Mouse (Mus musculus) hindbrain, embryonic 10.5 days (tissue): ENCODE data around the gene Sorcs3. TPM values are rescaled to one million over a fixed set of nuclear protein-coding genes. Genes with fewer than 3 reads are reported as not detected.

Source experiments
- DNase-seq: peaks from one replicate; pipeline ENCODE4 v3.0.0-alpha.2; 2017; ENCODE audit warnings: low spot score
- H3K27ac ChIP-seq: fragments of 300-500 bp; sonication (generic); 2 replicates; pipeline ENCODE4 v1.5.1; 2016; ENCODE audit warnings: mild to moderate bottlenecking, moderate library complexity
- H3K27me3 ChIP-seq: fragments of 300-500 bp; sonication (generic); 2 replicates; pipeline ENCODE4 v1.6.1; 2016; ENCODE audit warnings: mild to moderate bottlenecking; ENCODE audit not compliant: poor library complexity, insufficient read depth, severe bottlenecking
- H3K36me3 ChIP-seq: fragments of 300-500 bp; sonication (generic); 2 replicates; pipeline ENCODE4 v1.6.1; 2016; ENCODE audit warnings: mild to moderate bottlenecking, moderate library complexity
- H3K4me1 ChIP-seq: fragments of 300-500 bp; sonication (generic); replicated peaks from 2 replicates; pipeline ENCODE4 v1.6.1; 2016; ENCODE audit warnings: mild to moderate bottlenecking
- H3K4me3 ChIP-seq: fragments of 300-500 bp; sonication (generic); 2 replicates; pipeline ENCODE4 v1.5.1; 2016; ENCODE audit warnings: mild to moderate bottlenecking, moderate library complexity
- H3K9me3 ChIP-seq: fragments of 300-500 bp; sonication (generic); 2 replicates; pipeline ENCODE4 v1.6.1; 2016; ENCODE audit warnings: mild to moderate bottlenecking, moderate library complexity
- WGBS: fragments of 180-500 bp; shearing (Covaris S2); methylation state at CpG from one replicate; pipeline ENCODE4 v1.1.7; 2016; 5-methylcytosine and 5-hydroxymethylcytosine counted together
- polyA plus RNA-seq: library from polyadenylated mRNA; unstranded; fragments of >200 nt; fragmentation: Nextera tagmentation; extraction: Ambion mirVana; gene quantifications from 2 replicates; pipeline ENCODE4 v1.2.1, GENCODE M21; 2016

Sorcs3 gene
- polyA plus RNA-seq, 1 experiment from 2014 or later, result 3.1 TPM

DNA sequence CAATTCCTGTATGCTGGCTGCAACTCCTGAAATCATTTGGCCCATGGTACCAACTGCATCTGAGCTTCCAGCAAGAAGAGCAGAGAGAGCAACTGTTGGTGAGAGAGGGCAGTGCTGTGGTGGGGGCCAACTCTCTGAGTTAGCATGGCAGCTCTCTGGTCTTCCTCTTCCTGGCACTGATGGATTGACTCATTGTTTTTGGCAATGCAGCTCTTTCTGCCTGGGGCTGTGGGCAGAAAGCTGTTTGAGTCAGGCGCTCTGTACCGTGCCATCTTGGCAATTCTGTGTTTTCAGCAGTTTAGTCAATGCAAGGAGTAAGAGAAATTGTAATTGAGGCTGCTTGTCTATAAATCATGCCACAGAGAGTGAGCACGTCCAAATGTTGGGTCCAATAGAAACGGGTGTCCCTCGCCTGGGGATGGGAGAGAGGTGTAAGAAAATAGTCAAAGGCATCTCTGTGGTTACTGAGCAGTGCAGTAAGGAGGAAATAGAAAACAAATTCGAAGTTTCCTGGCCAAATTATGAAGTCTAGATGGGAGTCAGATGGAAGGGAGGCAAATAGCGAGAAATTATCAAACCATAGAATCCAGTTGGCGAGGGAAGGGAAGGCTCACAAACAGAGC is 379.2 kb downstream of the Sorcs3 start:
- H3K9me3 ChIP-seq, result no peaks in the 10 kb centered on the region
- no peak overlapping the region for H3K4me3 ChIP-seq
- no peaks in the 10 kb centered on the region for H3K27me3 ChIP-seq
- H3K27ac ChIP-seq, result no peak overlapping the region
- no peaks in the 10 kb centered on the region for H3K4me1 ChIP-seq
- no peaks in the 10 kb centered on the region for H3K36me3 ChIP-seq
- no peak for DNase-seq
- WGBS, result 81% methylated on average over 8 of the region's 8 CpGs

DNA sequence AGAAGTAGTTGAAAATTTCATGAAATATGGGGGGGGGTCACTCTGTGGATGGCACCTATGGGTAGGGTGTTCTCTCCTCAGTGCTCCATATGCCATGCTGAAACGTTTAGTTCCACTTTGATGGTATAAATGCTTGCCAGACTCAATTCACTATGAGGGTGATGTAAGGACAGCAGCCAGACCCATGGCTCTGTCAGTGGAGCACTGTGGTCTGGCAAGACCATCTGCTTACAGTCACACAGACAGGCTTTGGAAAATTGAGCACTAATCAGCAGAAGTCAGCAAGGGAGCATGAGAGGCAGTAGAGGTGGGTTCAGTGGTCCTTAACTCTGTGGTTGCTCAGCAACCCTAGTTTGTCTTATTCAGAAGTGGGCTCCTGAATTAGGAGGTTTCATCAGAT is 411.1 kb downstream of the Sorcs3 start:
- WGBS, result 50% methylated on average over 1 of the region's 1 CpGs

DNA sequence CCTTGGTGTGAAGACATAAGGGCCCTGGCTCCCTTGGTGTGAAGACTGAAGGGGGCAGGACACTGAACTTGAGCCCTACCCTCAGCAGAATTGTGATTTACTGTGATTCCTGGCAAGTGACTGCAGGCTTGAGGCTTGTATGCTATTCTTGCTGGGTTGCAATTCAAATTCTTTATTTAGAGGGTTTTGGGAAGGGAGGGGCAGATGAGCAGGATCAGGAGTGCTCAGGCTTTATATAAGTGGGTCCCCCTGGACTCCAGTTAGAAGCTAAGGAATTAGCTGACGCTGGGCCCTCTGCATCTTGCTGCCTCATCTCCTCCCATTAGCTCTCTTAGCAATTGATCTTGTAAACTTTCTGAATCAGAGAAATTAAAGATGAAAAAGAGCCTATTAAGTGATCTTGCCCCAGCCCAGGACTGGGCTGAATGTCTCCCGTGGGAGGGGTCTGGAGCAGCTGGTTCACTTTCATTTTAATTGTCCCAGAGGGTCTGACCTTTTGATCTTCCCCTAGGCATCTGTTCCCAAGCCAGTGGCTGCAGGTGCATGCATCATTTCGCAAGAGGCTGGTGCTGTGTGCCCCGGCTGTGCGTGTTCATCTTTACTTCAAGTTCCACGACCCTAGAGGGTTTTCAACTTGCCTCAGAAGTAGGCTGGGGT is 425.0 kb downstream of the Sorcs3 start:
- peaks cover 12% of the 10 kb centered on the region for H3K4me1 ChIP-seq
- 53% methylated on average over 6 of the region's 6 CpGs for WGBS
- H3K36me3 ChIP-seq, result no peaks in the 10 kb centered on the region
- no peaks in the 10 kb centered on the region for H3K27me3 ChIP-seq
- peak; percentile 29 for DNase-seq
- H3K9me3 ChIP-seq, result no peaks in the 10 kb centered on the region
- no peak overlapping the region for H3K4me3 ChIP-seq
- H3K27ac ChIP-seq, result no peak overlapping the region

More for the DNA sequence above, 411.1 kb downstream of the Sorcs3 start:
- Histone ChIP-seq H3K9me3 (no peaks in the 10 kb centered on the region), H3K4me3 (no peak overlapping the region), H3K4me1 (no peaks in the 10 kb centered on the region), H3K27me3 (no peaks in the 10 kb centered on the region), H3K36me3 (no peaks in the 10 kb centered on the region), H3K27ac (no peak overlapping the region)
- no peak for DNase-seq

DNA sequence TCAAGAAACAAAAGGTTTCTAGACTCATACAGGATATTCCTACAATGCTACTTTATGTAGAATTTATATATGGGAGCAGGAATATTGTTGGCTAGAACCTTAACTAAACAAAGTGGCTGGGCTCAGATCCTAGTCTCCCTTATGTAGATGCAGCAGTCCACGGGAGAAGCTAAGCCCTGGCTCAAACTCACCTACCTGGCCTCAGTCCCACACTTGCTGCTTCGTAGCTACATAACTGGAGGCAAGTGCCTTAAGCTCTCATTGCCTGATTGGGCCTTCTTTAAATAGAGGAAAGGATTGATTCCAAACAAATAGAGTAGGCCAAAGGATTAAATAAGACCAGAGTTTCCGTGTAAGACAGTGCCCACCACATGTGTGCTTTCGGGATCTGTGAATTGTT is 436.7 kb downstream of the Sorcs3 start:
- 89% methylated on average over 4 of the region's 4 CpGs for WGBS
- H3K4me3 ChIP-seq, result no peak overlapping the region
- no peak for DNase-seq
- H3K27me3 ChIP-seq, result no peaks in the 10 kb centered on the region
- no peaks in the 10 kb centered on the region for H3K36me3 ChIP-seq
- peaks cover 4% of the 10 kb centered on the region; the same call in 1 of the 2 replicates for H3K4me1 ChIP-seq
- H3K9me3 ChIP-seq, result no peaks in the 10 kb centered on the region
- H3K27ac ChIP-seq, result no peak overlapping the region

DNA sequence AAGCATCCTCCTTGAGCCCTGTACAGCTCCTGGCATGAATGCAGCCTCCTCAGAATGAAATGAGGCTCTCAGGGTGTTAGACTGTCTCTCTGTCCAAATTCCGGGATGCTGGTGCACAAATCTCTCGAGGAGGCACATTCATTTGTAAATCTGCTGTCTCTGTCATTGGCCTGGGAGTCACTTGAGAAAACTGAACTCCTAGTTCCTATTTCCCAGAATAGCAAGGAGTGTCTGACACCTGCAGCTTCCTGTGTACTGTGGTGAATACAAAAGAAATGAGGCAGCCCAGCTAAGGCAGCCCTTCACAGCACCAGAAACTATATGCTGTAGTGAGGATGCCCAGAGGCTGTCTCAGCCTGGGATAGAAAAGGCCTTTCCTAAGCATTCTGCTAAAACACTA is 444.1 kb downstream of the Sorcs3 start:
- no peaks in the 10 kb centered on the region for H3K36me3 ChIP-seq
- no peak for DNase-seq
- H3K9me3 ChIP-seq, result no peaks in the 10 kb centered on the region
- H3K4me1 ChIP-seq, result peaks cover 8% of the 10 kb centered on the region; the same call in 1 of the 2 replicates
- no peak overlapping the region for H3K27ac ChIP-seq
- H3K27me3 ChIP-seq, result no peaks in the 10 kb centered on the region
- WGBS, result 81% methylated on average over 2 of the region's 2 CpGs
- no peak overlapping the region for H3K4me3 ChIP-seq

DNA sequence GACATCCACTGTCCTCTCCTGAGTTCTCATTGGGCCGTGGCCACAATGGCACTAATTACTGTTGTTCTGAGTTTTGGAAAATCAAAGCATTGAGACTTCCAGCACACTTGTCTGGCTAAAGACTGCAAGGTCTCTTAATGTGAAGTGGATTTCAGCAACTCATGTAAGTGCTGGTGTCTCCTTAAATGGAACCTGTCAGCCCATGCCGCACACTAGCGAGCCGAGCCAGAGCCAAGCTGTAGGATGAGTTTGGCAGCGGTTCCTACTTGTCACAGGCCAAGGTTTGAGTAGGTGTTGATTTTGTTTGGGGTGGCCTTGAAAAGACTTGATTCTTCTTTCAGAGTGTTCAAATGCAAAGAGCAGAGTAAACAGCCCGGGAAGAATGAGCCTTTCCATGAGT is 445.8 kb downstream of the Sorcs3 start:
- no peaks in the 10 kb centered on the region for H3K27me3 ChIP-seq
- no peak overlapping the region for H3K4me3 ChIP-seq
- DNase-seq, result no peak
- 0 out of 2 replicates have a peak, but pooled peaks cover 5% of the 10 kb centered on the region for H3K4me1 ChIP-seq
- 80% methylated on average over 6 of the region's 6 CpGs for WGBS
- no peaks in the 10 kb centered on the region for H3K36me3 ChIP-seq
- H3K27ac ChIP-seq, result no peak overlapping the region
- H3K9me3 ChIP-seq, result no peaks in the 10 kb centered on the region

DNA sequence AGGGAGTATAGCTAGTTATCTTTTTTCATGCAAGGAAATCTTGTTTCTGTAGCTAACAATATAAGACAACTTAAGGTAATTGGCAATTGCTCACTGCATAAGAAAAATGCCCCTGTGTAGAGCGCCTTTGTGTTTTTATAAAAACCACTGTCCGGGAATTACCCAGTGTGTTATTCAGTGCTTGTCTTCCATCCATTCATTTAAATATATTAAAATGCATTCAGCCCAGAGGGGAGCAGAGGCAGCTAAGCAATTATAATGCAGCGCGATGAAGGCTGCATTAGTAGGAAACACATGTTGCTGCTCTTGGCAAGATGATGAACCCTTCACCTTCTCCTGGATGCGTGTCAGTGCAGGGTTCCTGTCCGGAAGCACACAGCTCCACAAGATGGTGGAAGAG is 454.4 kb downstream of the Sorcs3 start:
- Histone ChIP-seq H3K4me1 (peaks cover 14% of the 10 kb centered on the region), H3K4me3 (no peak overlapping the region), H3K27ac (no peak overlapping the region), H3K36me3 (no peaks in the 10 kb centered on the region), H3K9me3 (no peaks in the 10 kb centered on the region), H3K27me3 (no peaks in the 10 kb centered on the region)
- no peak for DNase-seq
- WGBS, result 63% methylated on average over 6 of the region's 6 CpGs

DNA sequence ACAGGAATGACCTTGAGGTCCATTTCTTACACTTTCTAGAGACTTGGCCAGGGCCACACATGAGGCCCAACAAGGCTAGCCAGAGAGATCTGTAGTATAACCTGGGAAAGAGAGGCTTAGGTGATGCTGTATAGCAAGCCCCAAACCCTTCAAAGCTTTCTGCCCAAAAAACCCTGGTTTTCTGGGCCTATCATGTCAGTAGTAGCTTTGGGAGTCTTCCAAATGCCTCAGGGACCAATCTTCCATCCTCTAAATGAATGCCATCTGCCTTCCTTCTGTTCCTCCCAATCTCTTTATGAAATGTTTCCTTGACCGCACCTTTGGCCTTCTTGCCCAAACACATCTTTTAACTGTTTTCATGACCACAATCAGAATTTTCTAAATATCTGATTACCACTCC is 474.1 kb downstream of the Sorcs3 start:
- Histone ChIP-seq H3K36me3 (no peaks in the 10 kb centered on the region), H3K4me1 (no peaks in the 10 kb centered on the region), H3K4me3 (no peak overlapping the region), H3K27ac (no peak overlapping the region), H3K9me3 (no peaks in the 10 kb centered on the region), H3K27me3 (no peaks in the 10 kb centered on the region)
- 93% methylated on average over 1 of the region's 1 CpGs for WGBS
- DNase-seq, result no peak

DNA sequence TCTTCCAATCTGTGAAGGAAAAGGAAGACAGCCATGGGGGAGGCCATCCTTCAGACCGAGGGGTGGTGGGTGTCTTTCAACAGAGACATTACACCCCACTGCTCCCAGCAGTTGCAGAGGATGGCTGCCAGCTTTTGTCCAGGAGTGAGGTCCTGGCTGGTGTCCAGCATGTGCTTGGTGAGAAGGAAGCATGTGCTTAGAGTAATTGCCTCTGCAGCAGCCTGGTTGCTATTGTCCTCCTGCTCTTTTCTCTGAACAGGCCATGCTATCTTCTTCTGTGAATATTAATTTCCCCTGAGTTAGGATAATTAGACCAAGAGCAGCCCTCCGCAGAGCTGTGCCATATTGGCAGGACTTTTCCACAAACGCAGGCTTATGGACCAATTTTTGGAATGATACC is 476.7 kb downstream of the Sorcs3 start:
- no peak overlapping the region for H3K4me3 ChIP-seq
- no peak for DNase-seq
- no peaks in the 10 kb centered on the region for H3K36me3 ChIP-seq
- no peak overlapping the region for H3K27ac ChIP-seq
- no peaks in the 10 kb centered on the region for H3K27me3 ChIP-seq
- H3K4me1 ChIP-seq, result no peaks in the 10 kb centered on the region
- H3K9me3 ChIP-seq, result no peaks in the 10 kb centered on the region
- WGBS, result 90% methylated on average over 3 of the region's 3 CpGs

DNA sequence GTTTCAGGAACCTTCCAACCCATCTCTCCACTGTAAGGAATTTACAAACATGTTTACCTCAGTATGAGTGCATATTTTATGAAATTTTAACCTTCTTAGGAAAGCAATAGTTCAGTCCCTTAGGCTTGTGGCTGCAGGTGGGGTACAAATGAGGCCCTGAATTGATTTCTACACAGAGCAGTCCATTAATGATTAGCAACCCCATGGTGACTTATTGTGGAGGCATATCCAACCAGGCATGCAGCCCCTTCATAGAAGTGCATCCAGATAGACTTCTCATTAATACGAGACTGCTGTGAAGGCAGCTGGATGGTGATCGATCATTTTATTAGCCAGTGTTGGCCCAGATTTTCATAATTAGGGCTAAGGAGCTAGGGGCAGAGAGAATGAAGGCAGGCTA is 480.5 kb downstream of the Sorcs3 start:
- H3K4me3 ChIP-seq, result no peak overlapping the region
- H3K36me3 ChIP-seq, result no peaks in the 10 kb centered on the region
- WGBS, result 77% methylated on average over 2 of the region's 2 CpGs
- no peak overlapping the region for H3K27ac ChIP-seq
- no peak for DNase-seq
- no peaks in the 10 kb centered on the region for H3K9me3 ChIP-seq
- no peaks in the 10 kb centered on the region for H3K4me1 ChIP-seq
- no peaks in the 10 kb centered on the region for H3K27me3 ChIP-seq

DNA sequence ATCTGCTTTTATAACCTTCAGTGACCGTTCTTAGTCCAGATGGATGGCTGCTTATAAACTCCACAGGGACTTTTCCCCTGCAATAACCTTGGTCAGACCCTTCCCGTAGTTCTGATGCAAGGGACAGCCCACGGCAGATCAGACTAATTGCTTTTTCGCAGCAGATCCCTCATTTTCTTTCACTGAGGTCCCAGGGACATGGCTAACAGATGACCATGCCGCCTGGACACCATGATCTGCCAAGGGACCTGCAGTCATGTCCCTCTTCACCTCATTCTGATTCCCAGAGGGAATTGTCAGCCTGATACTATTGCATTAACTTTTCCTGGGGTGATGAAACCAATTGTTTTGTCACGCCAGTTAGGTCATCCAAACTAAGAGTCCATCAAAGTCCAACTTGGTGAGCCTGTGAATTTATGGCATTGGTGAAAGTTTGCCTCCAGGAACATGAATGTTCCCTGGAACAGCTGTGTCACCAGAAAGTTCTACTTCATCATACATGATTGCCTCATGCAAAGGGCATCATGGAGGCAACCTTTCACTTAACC is 494.4 kb downstream of the Sorcs3 start:
- Histone ChIP-seq H3K9me3 (no peaks in the 10 kb centered on the region), H3K4me1 (peaks cover 9% of the 10 kb centered on the region; the same call in 1 of the 2 replicates), H3K27ac (no peak overlapping the region), H3K4me3 (no peak overlapping the region), H3K36me3 (no peaks in the 10 kb centered on the region), H3K27me3 (no peaks in the 10 kb centered on the region)
- 50% methylated on average over 6 of the region's 6 CpGs for WGBS
- DNase-seq, result no peak

DNA sequence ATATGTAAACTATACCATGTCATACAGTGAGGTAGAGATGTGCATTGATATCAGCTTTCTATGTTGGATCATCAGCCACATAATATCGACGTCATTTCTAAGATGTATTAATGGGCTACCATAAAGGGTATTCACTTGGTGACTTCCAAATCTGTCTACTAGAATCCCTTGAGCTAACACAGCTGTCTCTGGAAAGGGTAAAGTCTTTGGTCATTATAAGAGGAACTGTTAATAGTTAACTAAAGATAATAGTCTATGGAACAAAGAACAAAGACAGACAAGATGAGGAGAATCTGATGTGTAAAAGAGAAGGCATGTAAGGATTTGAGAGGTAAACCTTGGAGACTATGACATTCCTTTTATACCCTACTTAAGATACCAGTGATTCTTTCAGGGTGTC is 497.9 kb downstream of the Sorcs3 start:
- 96% methylated on average over 2 of the region's 2 CpGs for whole genome bisulfite sequencing

DNA sequence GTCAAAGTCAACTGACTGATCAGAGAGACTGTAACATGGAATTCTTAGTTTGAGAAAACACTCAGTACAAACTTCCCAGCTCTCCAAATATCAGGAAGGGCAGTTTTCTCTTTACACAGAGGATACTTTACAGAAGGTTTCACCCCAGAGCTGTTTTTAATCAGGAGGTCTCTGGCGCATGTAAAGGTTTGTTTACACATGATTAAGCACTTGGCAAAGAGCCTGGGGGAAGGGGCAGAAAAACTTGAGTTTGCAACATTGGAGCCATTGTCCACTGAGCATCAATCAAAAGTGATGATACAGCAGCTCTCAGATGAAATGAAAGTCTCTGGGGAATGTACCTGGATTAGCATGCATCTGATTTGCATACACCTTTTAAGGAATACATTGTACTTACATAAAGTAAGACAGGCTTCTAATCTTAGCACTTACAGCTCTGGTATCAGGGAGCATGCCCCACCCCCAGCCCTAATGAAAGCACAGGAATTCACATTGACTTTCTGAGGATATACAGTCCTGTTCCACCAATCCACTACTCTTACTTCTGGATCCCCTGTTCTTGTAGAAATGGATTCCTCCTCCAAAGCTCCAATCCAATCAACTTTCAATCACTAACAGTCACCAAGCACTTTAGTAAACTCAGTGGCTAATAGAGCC is 500.6 kb downstream of the Sorcs3 start:
- no peak overlapping the region for H3K27ac ChIP-seq
- no peak overlapping the region for H3K4me3 ChIP-seq
- DNase-seq, result peak; percentile 23
- H3K36me3 ChIP-seq, result no peaks in the 10 kb centered on the region
- WGBS, result 17% methylated on average over 1 of the region's 1 CpGs
- H3K9me3 ChIP-seq, result no peaks in the 10 kb centered on the region
- H3K4me1 ChIP-seq, result peaks cover 11% of the 10 kb centered on the region
- H3K27me3 ChIP-seq, result no peaks in the 10 kb centered on the region

More for the DNA sequence above, 497.9 kb downstream of the Sorcs3 start:
- Histone ChIP-seq H3K36me3 (no peaks in the 10 kb centered on the region), H3K4me3 (no peak overlapping the region), H3K27me3 (no peaks in the 10 kb centered on the region), H3K9me3 (no peaks in the 10 kb centered on the region), H3K4me1 (peaks cover 20% of the 10 kb centered on the region), H3K27ac (no peak overlapping the region)
- DNase-seq, result no peak
